Mouse (Mus musculus): ENCODE measurements around the gene Ntn3. TPM values are rescaled to one million over a fixed set of nuclear protein-coding genes. Genes with fewer than 3 reads are reported as not detected.
A peak's percentile ranks its signal among the peaks of the same experiment; 100 is the strongest.

Gene Ntn3
- total RNA-seq, 2 experiments from 2014 or later = 13.5 to 14.4 TPM

DNA sequence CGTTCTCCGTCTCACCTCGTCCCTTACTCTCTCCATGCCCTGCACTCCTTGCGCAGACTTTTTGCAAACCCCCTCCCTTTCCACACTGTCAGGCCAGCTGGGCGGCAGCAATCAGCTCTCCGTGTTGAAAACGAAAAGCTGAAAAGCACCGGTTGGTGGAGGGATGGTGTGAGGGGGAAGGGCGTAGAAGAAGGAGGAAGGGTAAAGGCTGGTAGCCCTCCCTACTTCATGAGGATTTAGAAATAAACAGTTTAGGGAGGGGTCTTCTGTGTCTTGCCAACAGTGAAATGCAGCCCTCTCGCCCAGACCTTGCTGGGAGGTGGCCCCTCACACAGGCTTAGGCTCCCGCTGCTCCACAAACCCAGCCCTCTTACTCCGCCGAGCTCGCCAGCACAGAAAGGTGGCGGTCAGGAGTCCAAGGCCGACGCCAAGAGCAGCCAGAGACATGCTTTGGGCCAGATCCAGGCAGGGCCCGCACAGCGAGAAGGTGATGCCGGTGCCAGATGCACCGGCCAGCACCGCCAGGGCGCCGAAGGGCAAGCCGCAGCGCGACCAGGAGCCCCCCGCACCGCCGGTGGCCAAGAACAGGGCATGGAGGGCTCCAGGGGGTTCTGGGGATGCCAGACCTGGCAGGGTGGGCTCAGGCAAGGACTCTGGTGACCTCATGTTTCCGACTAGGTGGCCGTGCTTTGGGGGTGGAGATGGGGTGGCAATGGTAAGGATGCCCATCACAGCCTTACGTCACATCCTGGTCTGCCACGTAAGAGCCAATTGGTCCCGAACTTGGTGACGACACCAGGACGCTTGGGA lies 2.5 kb upstream of the Ntn3 start:
- peak; percentile 81 to 83 for DNase-seq (ENCODE audit: low spot score in 2 of 2)

DNA sequence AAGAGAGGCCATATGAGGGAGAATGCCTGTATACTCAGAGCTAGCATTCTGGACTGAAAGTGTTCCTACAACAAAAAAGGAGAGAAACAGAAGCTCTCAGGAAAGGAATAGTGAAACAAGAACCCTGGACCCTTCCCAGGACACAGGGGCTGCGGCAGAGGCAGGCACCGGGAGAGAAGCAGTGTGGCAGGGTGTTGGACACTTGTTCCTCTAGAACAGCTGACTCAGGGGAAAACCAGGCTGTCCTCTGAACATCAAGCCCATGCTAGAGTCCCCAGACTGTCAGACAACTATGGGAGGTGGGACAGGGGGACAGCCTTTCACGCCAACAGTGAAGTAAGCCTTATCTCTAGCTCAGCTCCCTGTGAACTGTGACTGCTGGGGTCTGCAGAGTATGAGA lies 1.3 kb upstream of the Ntn3 start:
- no peak for DNase-seq (ENCODE audit: low spot score in 2 of 2)

DNA sequence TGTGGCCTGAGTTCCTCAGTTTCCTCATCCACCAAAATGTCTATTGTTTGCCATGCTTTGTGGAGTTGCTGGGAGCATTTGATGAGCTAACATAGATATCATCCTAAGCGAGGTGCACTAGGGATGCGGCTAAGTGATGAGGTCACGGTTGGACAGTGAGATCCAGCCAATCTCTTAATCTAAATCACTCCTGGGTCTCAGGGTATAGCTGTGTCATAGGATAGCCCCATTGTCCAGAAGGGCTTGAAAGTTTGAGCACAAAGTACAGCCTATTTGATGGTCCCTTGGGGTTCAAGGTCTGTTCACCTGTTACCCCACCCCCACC lies 547 bp upstream of the Ntn3 start:
- no peak for DNase-seq (ENCODE audit: low spot score in 2 of 2)

GRCm38 (mm10) chr17:24208641-24209042 lies 689 bp downstream of the Ntn3 start:
- peak; percentile 44 to 59 for DNase-seq (ENCODE audit: low spot score in 2 of 2)

DNA sequence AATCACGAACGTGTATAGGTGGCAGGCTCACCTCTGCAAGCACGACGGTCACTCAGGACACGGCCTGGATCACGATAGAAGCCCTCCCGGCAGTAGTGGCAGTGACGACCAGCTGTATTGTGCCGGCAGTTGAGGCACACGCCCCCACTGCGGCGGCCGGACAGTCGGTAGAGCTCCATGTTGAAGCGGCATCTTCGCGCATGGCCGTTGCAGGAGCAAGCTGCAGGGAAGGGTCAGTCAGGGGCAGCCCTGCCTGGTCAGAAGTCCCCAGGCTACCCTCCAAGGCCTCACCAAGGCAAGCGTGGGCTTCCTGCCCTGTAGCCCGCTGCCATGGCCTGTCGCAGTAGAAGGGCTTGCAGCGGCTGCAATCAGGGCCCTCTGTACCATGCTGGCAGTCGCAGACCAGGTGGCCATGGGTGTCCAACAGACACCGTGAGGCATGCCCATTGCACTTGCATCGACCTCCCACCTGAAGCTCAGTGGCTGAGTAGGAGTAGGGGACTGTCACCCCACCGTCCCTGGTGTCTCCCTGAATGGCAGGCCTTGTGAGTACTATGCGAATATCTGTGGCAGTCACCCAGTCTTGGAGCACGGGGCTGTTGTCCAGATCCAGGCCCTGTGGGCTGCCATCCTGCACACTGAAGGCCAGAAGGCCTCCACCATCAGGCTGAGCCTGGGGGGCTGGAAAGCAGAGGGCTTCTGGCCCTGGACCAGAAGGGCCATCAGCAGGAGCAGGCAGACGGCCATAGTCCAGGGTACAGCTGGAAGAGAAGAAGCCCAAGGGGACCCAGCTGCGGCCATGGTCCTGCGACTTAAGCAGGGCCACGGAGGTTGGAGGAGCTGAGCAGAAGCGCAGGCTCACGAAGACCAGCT lies 1.3 kb downstream of the Ntn3 start:
- peak; percentile 21 for DNase-seq (ENCODE audit: low spot score in 2 of 2)

- peak; percentile 72 to 82 for DNase-seq (ENCODE audit: low spot score in 2 of 2)
These were observed 2.6 kb downstream of the Ntn3 start for GRCm38 (mm10) chr17:24206451-24207351.

DNA sequence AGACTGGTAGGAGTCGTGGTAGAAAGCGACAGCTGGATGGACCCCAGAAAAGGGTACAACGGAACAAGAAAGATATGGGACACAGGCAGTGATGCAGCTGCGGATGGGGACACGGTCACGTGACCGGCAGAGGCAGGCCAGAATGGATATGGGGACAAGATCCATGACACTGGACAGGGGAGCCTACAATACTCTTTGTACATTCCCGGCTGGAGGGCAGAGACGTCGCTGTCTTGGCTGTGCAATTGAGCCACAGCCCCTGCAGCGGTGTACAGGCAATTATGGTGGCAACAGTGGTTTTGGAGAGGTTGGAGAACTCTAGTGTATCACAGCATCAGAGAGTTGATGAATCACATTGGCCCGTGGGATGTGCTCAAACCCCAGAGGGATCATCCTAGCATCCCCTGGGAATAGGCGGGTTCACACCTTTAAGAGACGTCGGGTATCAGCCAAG lies 3.4 kb downstream of the Ntn3 start:
- no peak for DNase-seq (ENCODE audit: low spot score in 2 of 2)

DNA sequence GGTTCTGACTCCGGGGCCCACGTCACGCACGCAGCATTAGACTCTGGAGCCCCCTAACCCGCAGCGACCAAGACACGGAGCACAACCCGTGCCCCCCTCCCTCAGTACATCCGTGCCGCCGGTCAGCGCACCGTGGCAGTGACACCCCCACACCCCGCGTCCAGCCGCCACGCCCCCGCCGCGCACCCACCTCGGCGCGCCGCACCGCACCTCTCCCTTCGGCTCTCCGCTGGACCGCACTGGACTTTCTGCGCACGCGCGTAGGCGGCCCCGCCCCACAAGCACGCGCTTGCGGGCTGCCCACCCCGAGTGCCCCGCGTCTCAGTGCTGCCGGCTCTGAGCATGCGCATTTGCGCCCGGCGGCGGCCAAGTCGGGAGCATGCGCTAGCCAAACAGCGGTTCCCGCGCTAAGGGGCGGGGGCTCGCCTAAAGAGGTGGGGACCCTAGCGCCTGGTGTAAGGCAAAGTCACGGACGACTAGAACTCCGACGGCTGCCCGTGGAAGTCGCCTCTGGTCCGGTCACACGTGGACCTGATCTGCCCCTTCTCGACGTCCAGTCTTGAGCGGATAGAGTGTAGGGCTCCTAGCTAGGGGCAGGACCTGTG lies 3.9 kb downstream of the Ntn3 start, which contains the start of gene Tbc1d24:
Tbc1d24 (minus strand) TSS at position 279 of the 605 bp plus-strand sequence.
- peak; percentile 92 to 97 for DNase-seq (ENCODE audit: low spot score in 2 of 2)

DNA sequence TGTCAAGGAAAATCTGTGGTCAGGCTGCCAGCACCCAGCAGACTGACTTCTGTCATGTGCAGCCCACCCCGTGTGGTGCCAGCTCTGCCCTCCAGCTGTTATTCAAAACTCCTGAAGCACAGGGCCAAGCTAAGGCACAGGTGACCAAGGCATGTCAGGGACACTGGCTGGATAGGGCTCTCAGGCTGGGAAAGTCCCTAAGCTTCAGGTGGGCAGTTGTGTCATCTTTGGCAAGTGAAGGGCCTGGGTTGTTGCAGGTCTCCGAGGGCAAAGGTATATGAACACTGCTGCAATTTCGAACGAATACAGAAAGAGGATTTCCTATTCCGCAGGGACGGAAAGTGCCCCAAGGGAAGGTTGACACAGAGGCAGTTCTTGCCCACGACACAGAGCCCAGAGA lies 4.5 kb downstream of the Ntn3 start:
- peak in 1 of 2 experiments; percentile 16 for DNase-seq (ENCODE audit: low spot score in 2 of 2)

DNA sequence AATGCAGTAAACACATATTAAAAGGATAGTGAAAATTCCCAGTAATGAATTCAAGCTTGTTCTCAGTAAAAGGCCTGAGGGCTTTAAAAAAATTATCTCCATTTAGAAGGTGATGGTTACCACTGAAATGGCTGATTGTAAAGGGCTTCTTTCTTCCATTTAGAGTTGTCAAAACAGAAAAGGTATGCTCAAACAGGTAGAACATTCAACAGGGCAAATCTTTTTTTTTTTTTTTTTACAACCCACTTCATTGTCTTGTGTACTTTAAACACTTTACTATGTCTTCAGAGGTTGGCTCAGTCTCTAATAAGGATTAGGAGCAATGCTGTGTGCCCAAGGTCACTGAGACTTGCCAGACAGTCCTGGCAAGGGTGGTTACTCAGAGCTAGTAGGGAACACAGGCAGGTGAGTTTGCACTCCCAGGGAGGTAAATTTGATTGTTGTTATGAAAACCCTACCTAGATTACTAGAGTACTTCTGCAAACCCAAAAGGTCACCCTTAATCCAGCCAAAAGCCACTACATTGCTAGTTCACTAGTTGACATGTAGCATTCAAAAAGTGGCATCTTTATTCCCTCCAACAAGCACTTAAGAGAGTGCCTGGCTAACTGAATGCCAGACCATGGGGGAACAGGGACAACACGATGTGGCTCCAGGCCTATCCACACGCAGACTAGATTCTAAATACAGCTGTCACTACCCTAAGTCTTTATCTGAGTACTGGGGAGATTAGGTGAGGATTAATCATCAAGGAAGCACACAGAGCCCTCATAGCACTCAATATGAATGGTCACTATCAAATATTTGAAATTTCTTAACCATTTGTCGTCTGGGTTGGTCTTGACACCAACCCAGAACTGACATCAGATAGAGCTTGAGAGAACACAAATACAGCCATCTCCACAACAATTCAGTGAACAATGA lies 5.5 kb downstream of the Ntn3 start:
- no peak for DNase-seq (ENCODE audit: low spot score in 2 of 2)

GRCm38 (mm10) chr17:24203068-24203467 lies 6.3 kb downstream of the Ntn3 start:
- DNase-seq (ENCODE audit: low spot score in 2 of 2) = no peak

- no peak for DNase-seq (ENCODE audit: low spot score in 2 of 2)
These were observed 8.2 kb downstream of the Ntn3 start for GRCm38 (mm10) chr17:24201092-24201491.

- DNase-seq (ENCODE audit: low spot score in 2 of 2) = no peak
These were observed 9.6 kb downstream of the Ntn3 start for GRCm38 (mm10) chr17:24199741-24200140.

GRCm38 (mm10) chr17:24199252-24199651 lies 10.1 kb downstream of the Ntn3 start:
- peak; percentile 33 to 53 for DNase-seq (ENCODE audit: low spot score in 2 of 2)

GRCm38 (mm10) chr17:24197032-24197824 lies 12.1 kb downstream of the Ntn3 start:
- peak; percentile 23 to 40 for DNase-seq (ENCODE audit: low spot score in 2 of 2)

DNA sequence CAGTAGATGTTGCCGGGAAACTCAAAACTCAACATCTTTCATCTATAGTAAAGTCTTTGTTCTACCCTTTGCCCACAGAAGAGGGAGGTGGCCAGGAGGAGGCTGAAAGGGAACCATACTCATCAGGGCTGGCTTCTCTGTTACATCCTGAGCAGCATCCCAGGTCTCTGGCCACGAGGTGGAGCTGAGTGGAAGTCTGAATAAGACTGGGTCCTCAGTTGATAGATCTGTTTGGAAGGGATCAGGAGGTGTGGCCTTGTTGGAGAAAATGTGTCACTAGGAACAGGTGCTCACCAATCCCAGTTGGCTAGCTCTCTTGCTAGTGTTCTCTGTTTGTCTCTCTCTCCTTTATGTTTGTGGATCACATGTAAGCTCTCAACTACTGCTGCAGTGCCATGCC lies 14.0 kb downstream of the Ntn3 start:
- DNase-seq (ENCODE audit: low spot score in 2 of 2) = no peak

DNA sequence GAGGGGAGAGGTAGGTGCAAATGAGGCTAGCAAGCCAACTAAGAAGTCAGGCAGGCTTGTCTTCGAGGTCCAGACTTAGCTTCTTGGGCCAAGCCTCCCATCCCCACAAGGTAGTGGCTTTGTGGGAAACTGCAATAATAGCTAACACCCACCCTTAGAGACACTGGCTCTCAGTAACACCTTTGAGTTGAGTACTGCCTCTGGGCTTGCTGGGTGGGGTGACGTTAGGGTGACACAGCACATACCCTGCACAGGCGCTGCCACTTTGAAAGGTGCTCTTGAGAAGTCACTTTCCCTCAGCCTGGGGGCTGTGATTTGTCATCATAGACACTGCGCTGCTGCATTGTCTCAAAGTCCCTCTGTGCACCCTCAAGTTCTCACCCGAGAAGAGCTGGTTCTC lies 15.6 kb downstream of the Ntn3 start:
- DNase-seq (ENCODE audit: low spot score in 2 of 2) = no peak

DNA sequence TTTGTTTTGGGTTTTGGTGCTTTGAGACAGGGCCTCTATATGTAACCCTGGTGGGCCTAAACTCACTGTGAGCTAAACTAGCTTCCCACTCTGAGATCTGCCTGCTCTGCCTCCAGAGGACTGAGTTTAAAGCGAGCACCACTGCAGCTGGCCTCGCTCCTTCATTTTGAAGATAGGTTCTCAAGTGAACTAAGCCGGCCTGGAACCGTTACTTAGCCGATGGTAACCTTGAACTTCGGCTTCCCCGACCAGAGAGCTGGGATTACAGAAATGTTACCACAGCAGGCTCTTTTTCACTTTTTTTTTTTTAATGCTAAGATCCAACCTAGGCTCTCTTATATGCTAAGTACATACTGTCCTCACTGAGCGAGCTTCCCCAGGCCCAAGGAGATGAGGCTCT lies 16.1 kb downstream of the Ntn3 start:
- no peak for DNase-seq (ENCODE audit: low spot score in 2 of 2)

- DNase-seq (ENCODE audit: low spot score in 2 of 2) = no peak
These were observed 16.5 kb downstream of the Ntn3 start for GRCm38 (mm10) chr17:24192848-24193247.

Data from layer of hippocampus, postnatal 10 days (tissue).